Mouse (Mus musculus) skeletal muscle tissue, postnatal 0 days (tissue): ENCODE measurements around the gene Rbm15. TPM values are rescaled to one million over a fixed set of nuclear protein-coding genes. Genes with fewer than 3 reads are reported as not detected.

Experiments used
- polyA plus RNA-seq: library from polyadenylated mRNA; unstranded; fragments of >200 nt; fragmentation: Nextera tagmentation; extraction: Ambion mirVana; gene quantifications from 2 replicates; pipeline ENCODE4 v1.2.1, GENCODE M21; 2015

Gene Rbm15
- 7.4 and 8.3 TPM in 2 replicates for polyA plus RNA-seq

GRCm38 (mm10) chr3:107333381-107334201, at the start of gene Rbm15:
Gene Rbm15 (minus strand): TSS chr3:107333673.

GRCm38 (mm10) chr3:107290764-107291381, 42.6 kb downstream of the Rbm15 start, which contains the start of gene Slc16a4:
Gene Slc16a4 (plus strand): TSS chr3:107291230.

GRCm38 (mm10) chr3:107278479-107279269, 54.8 kb downstream of the Rbm15 start, which contains the start of gene Lamtor5:
Gene Lamtor5 (plus strand): TSS chr3:107278858.

Other genes with a start within 250 kb of the Rbm15 start
- gene Kcna2, start 232.5 kb downstream of the Rbm15 start, polyA plus RNA-seq: 0.15 and 0.19 TPM in 2 replicates
- gene Kcna10, start 150.6 kb downstream of the Rbm15 start, polyA plus RNA-seq: 1.5 and 2.3 TPM in 2 replicates
- 1.0 TPM in 1 of 2 replicates, not detected in the other for gene Cym, start 111.9 kb downstream of the Rbm15 start, polyA plus RNA-seq
- not detected in 2 replicates for gene A630076J17Rik, start 103.1 kb downstream of the Rbm15 start, polyA plus RNA-seq
- gene Prok1, start 94.0 kb downstream of the Rbm15 start, polyA plus RNA-seq: not detected in 2 replicates
- gene Lamtor5, start 54.8 kb downstream of the Rbm15 start, polyA plus RNA-seq: 142 and 148 TPM in 2 replicates
- gene Slc16a4, start 42.4 kb downstream of the Rbm15 start, polyA plus RNA-seq: 0.71 and 1.2 TPM in 2 replicates
- 5.6 and 6.5 TPM in 2 replicates for gene Kcnc4, start 125.9 kb upstream of the Rbm15 start, polyA plus RNA-seq
- 0.45 and 0.78 TPM in 2 replicates for gene Slc6a17, start 184.3 kb upstream of the Rbm15 start, polyA plus RNA-seq
- gene Ubl4b, start 221.4 kb upstream of the Rbm15 start, polyA plus RNA-seq: not detected in 2 replicates